Mouse (Mus musculus) limb, embryonic 12.5 days (tissue): ENCODE data around the gene Ctc1. TPM values are rescaled to one million over a fixed set of nuclear protein-coding genes. Genes with fewer than 3 reads are reported as not detected.

ENCODE experiments used
- ATAC-seq: fragments of 200-750 bp; cut with Nextera tagmentation; 2 replicates; pipeline ENCODE4 v1.8.0; 2017; ENCODE audit warnings: low read depth, moderate TSS enrichment; ENCODE audit not compliant: insufficient number of reproducible peaks, insufficient read depth, low FRiP score, low TSS enrichment
- H3K27ac ChIP-seq: fragments of 300-500 bp; sonication (generic); 2 replicates; pipeline ENCODE4 v1.5.1; 2016; ENCODE audit warnings: mild to moderate bottlenecking, moderate library complexity
- H3K27me3 ChIP-seq: fragments of 300-500 bp; sonication (generic); 2 replicates; pipeline ENCODE4 v1.6.1; 2016; ENCODE audit warnings: mild to moderate bottlenecking, moderate library complexity
- H3K36me3 ChIP-seq: fragments of 300-500 bp; sonication (generic); 2 replicates; pipeline ENCODE4 v1.6.1; 2016; ENCODE audit warnings: mild to moderate bottlenecking, moderate library complexity
- H3K4me1 ChIP-seq: fragments of 300-500 bp; sonication (generic); replicated peaks from 2 replicates; pipeline ENCODE4 v1.6.1; 2016
- H3K4me2 ChIP-seq: fragments of 300-500 bp; sonication (generic); 2 replicates; pipeline ENCODE4 v1.6.1; 2016; ENCODE audit warnings: mild to moderate bottlenecking, moderate library complexity
- H3K4me3 ChIP-seq: fragments of 300-500 bp; sonication (generic); replicated peaks from 2 replicates; pipeline ENCODE4 v1.5.1; 2016; ENCODE audit warnings: mild to moderate bottlenecking
- H3K9ac ChIP-seq: fragments of 300-500 bp; sonication (generic); replicated peaks from 2 replicates; pipeline ENCODE4 v1.6.1; 2016; ENCODE audit warnings: mild to moderate bottlenecking, moderate library complexity
- H3K9me3 ChIP-seq: fragments of 300-500 bp; sonication (generic); 2 replicates; pipeline ENCODE4 v1.6.1; 2016; ENCODE audit warnings: mild to moderate bottlenecking, moderate library complexity
- WGBS: fragments of 180-500 bp; shearing (Covaris S2); methylation state at CpG from one replicate; pipeline ENCODE4 v1.1.7; 2016; 5-methylcytosine and 5-hydroxymethylcytosine counted together
- polyA plus RNA-seq: library from polyadenylated mRNA; unstranded; fragments of >200 nt; fragmentation: Nextera tagmentation; extraction: Ambion mirVana; gene quantifications from 2 replicates; pipeline ENCODE4 v1.2.1, GENCODE M21; 2016

Gene Ctc1
- polyA plus RNA-seq, 1 experiment from 2014 or later: 70.5 TPM

DNA sequence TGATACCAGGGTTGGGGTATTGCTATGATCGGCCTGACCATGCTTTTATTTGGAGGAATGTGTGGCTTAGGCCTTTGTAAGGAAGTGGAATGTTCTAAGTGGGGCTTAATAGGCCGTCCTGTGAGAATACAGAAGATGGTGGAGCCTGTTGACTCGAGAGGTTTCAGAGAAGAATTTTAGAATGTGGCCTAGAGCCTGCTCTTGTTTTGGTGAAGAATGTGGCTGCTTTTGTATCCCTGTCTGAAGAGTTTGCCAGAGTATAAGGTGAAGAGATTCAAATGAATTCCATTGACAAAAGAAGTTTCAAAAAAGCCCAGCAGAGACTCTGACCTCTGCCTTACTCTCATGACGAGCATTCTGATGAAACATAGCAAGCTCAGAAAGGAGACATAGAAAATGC is 36.1 kb downstream of the Ctc1 start:
- no peak overlapping the region for H3K9ac ChIP-seq
- H3K4me3 ChIP-seq: no peak overlapping the region
- peaks cover 19% of the 10 kb centered on the region for H3K4me1 ChIP-seq
- no peaks in the 10 kb centered on the region for H3K9me3 ChIP-seq
- no peaks in the 10 kb centered on the region for H3K27me3 ChIP-seq
- H3K4me2 ChIP-seq: no peak overlapping the region
- no peak for ATAC-seq
- peaks cover 56% of the 10 kb centered on the region for H3K36me3 ChIP-seq
- no peak overlapping the region for H3K27ac ChIP-seq
- 94% methylated on average over 4 of the region's 4 CpGs for WGBS

DNA sequence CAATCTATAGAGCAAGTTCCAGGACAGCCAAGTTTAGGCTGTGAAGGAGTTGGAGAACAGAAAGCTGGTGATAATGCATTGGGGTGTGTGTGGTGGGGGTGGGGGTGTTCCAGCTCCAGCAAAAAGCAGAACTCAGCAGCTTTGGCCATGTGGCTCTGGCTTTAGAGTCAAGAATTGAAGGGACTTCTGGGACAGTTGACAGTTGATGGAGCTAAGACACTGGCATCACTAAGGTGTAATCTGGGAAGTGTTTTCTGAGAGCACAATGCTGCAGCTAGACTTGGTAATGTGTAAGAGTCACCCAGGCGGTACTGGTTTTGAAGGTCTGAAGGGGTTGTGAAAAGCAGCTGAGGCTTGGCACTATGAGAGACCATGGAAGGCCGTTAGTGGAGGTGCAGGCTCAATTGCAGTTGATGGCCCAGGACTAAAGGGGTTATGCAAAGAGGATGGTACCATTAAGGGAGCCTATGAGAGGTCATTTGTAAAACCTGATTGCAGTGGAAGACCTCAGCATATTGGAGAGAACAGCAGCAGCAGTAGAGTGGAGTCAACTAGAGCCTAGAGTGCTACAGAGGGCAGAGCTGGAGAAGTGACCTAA is 37.2 kb downstream of the Ctc1 start:
- H3K9me3 ChIP-seq: no peaks in the 10 kb centered on the region
- H3K4me2 ChIP-seq: no peak overlapping the region
- peaks cover 9% of the 10 kb centered on the region; the same call in 1 of the 2 replicates for H3K4me1 ChIP-seq
- no peak overlapping the region for H3K9ac ChIP-seq
- peaks cover 50% of the 10 kb centered on the region for H3K36me3 ChIP-seq
- no peak overlapping the region for H3K4me3 ChIP-seq
- no peaks in the 10 kb centered on the region for H3K27me3 ChIP-seq
- no peak for ATAC-seq
- H3K27ac ChIP-seq: no peak overlapping the region
- 72% methylated on average over 2 of the region's 2 CpGs for WGBS

DNA sequence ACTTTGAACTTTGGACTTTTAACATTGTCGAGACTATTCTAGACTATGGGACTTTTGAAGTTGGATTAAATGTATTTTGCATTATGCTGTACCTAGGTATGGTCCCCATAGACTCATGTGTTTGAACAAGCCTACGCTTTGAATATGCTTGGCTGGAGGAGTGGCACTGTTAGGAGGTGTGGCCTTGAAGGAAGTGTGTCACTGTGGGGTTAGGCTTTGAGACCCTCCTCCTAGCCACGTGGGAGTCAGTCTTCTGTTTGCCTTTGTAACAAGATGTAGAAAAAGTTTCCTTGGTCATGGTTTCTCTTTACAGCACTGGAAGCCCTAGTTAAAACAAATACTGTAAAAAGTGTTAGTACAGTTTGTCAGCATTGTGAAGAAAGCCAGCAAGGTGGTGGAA is 38.1 kb downstream of the Ctc1 start:
- H3K4me2 ChIP-seq: no peak overlapping the region
- peaks cover 41% of the 10 kb centered on the region for H3K36me3 ChIP-seq
- H3K27me3 ChIP-seq: no peaks in the 10 kb centered on the region
- WGBS: 76% methylated on average over 3 of the region's 3 CpGs
- no peak overlapping the region for H3K9ac ChIP-seq
- ATAC-seq: no peak
- no peaks in the 10 kb centered on the region for H3K9me3 ChIP-seq
- no peak overlapping the region for H3K27ac ChIP-seq
- H3K4me1 ChIP-seq: peaks cover 7% of the 10 kb centered on the region
- H3K4me3 ChIP-seq: no peak overlapping the region

DNA sequence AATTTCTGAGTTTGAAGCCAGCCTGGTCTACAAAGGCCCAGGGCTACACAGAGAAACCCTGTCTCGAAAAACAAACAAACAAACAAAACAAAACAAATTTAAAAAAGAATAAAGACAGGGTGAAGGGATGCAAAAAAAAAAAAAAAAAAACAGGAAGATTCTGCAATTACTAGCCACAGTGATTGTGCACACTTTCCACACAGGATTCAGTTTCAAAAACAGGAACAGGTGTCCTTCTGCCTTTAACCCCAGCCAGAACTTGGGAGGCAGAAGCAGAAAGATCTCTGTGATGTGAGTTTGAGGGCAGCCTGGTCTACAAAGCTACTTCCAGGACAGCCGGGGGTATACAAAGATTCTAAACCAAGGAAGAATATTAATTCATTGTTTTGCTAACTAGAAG is 42.6 kb downstream of the Ctc1 start:
- Histone ChIP-seq H3K9ac (peak overlapping the region; percentile 62; the same call in 1 of the 2 replicates), H3K36me3 (peaks cover 6% of the 10 kb centered on the region; the same call in 1 of the 2 replicates)

DNA sequence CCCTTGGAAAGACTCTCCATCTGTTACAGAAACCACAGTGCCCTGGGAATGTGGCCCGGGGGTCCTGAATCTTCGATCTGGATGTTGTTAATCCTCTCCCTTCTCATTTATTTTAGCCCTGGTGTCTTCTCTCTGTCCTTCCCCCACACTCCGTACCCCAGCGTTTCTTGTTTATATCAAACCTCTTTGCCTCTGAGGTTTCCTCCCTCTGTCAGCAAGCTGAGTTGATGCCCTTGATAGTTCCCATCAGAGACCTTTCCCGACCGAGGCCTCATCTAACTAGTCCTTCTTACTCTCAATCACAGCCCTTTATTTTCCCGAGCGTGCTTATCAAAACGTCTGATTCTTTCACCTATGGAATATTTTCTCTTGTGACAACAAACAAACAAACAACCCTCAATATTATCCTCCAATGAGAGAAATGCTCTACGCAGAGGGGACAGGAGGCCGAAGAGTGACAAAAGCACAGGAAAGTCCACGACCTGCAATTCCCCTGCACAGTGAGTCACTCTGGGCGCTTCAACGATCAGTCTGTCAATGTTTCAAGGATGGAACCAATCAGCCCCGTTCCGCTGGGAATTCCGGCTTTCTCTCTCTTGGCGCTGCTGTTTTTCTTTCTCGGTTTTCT is 43.1 kb downstream of the Ctc1 start:
- Histone ChIP-seq H3K36me3 (peaks cover 6% of the 10 kb centered on the region; the same call in 1 of the 2 replicates), H3K9me3 (no peaks in the 10 kb centered on the region), H3K27me3 (peaks cover 7% of the 10 kb centered on the region; the same call in 1 of the 2 replicates), H3K27ac (peak overlapping the region; percentile 81), H3K4me2 (peak overlapping the region; percentile 95), H3K4me3 (peak overlapping the region; percentile 90), H3K9ac (peak overlapping the region; percentile 62), H3K4me1 (peaks cover 23% of the 10 kb centered on the region)
- 3% methylated on average over 19 of the region's 19 CpGs for WGBS
- no peak; the same call in 1 of the 2 replicates for ATAC-seq

More for the DNA sequence above, 42.6 kb downstream of the Ctc1 start:
- no peaks in the 10 kb centered on the region for H3K9me3 ChIP-seq
- peak overlapping the region; percentile 95 for H3K4me2 ChIP-seq
- ATAC-seq: no peak
- peaks cover 23% of the 10 kb centered on the region for H3K4me1 ChIP-seq
- peak overlapping the region; percentile 90 for H3K4me3 ChIP-seq
- peaks cover 7% of the 10 kb centered on the region; the same call in 1 of the 2 replicates for H3K27me3 ChIP-seq
- no peak overlapping the region; the same call in 1 of the 2 replicates for H3K27ac ChIP-seq
- 76% methylated on average over 2 of the region's 2 CpGs for WGBS

DNA sequence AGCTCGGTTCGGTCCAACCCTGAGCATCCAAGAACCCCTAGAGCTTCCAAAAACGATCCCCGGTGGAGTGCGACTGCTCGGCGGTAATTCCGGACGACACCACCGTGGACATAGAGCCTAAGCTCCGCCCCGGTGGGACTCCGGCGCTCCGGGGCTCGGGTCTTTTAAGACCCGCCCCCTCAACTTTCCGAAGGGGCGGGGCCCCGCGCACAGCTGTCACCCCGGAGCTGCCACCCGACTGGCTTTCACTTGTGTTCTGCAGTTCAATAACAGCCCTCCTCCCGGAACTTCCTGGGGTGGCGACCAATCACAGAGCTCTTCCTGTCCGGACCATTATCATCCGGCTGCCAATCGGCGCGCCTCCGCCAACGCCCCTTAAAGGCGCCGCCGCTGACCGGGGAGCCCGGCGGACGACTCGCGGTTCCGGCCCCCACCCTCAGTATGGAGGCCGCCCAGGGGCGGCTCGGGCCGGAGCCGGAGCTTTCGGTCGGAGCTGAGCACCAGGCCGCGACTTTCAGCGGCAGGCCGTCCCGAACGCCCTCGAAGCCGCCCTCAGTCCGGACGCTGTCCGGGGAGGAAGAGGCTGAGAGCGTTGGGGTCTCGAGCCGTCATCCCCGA is 43.8 kb downstream of the Ctc1 start, which contains the start of gene Borcs6:
Borcs6 (plus strand) TSS at position 361 of the 618 bp plus-strand sequence.
- no peaks in the 10 kb centered on the region for H3K36me3 ChIP-seq
- H3K9ac ChIP-seq: peak within 1 kb of the TSS; percentile 77
- peak within 1 kb of the TSS; percentile 95 for H3K4me2 ChIP-seq
- peaks cover 7% of the 10 kb centered on the region; the same call in 1 of the 2 replicates for H3K27me3 ChIP-seq
- H3K4me3 ChIP-seq: peak within 1 kb of the TSS; percentile 90
- peak; percentile 92 for ATAC-seq
- no peaks in the 10 kb centered on the region for H3K9me3 ChIP-seq
- under 1% methylated on average over 64 of the region's 64 CpGs for WGBS
- peak within 1 kb of the TSS; percentile 83 for H3K27ac ChIP-seq
- peaks cover 23% of the 10 kb centered on the region for H3K4me1 ChIP-seq

DNA sequence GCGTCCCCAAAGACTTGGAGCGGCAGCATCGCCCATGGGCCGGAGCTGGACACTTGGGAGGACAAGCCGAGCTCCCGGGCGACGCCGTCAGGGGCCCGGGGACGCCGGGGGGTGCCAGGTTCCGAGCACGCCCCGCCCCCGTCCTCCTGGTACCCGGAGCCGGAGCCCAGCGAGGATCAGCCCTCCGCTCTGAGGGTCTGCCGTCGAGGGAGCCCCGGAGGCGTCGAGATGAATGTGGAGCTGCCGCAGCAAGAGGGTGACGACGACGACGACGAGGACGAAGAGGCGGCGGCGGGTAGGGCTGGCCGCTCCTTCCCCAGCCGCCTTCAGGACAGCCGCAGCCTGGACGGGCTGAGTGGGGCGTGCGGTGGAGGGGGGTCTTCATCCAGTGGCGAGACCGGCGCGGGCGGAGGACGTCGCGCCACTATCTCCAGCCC is 44.3 kb downstream of the Ctc1 start:
- ATAC-seq: peak; percentile 8; the same call in 1 of the 2 replicates
- WGBS: under 1% methylated on average over 45 of the region's 49 CpGs
- peaks cover 23% of the 10 kb centered on the region for H3K4me1 ChIP-seq
- peaks cover 7% of the 10 kb centered on the region; the same call in 1 of the 2 replicates for H3K27me3 ChIP-seq
- no peaks in the 10 kb centered on the region for H3K36me3 ChIP-seq
- H3K9ac ChIP-seq: peak overlapping the region; percentile 77
- no peaks in the 10 kb centered on the region for H3K9me3 ChIP-seq
- H3K27ac ChIP-seq: peak overlapping the region; percentile 83
- H3K4me3 ChIP-seq: peak overlapping the region; percentile 90
- peak overlapping the region; percentile 95 for H3K4me2 ChIP-seq

DNA sequence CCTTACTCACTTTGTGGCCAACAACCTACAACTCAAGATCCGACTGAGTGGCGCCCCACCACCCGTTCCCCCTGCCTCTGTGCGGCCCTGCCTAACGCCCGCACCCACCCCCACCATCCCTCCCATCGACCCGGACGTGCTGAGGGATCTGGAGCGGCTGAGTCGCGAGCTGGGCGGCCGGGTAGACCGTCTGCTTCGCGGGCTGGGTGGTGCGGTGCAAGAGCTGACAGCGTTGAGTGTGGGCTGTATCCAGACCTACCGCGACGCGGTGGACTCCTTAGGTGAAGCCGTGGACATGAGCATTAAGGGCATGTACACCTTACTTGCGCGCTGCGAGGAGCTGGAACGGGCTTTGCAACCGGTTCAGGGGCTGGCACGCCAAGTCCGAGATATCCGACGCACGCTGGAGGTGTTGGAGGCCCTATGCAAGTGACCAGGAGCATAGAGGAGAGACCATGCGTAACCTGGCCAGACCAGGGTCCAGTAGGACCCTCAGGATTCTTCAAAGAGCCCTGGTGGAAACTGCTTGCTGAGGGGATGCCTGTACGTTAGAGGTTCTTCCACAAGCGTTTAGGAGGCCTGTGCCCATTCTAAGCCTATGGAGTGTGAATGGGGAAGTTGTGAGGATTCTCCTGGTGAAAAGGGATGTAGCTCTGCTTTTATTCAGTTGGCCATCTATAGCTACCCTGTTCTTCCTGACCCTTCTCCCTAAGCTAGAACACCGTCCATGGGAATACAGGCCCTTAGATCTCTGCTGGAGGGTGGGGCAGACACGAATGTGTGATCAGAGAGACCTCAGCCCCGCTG is 44.9 kb downstream of the Ctc1 start:
- Histone ChIP-seq H3K4me1 (peaks cover 23% of the 10 kb centered on the region), H3K9ac (peak overlapping the region; percentile 77), H3K9me3 (no peaks in the 10 kb centered on the region), H3K4me2 (peak overlapping the region; percentile 95), H3K4me3 (peak overlapping the region; percentile 90), H3K36me3 (no peaks in the 10 kb centered on the region), H3K27me3 (peaks cover 7% of the 10 kb centered on the region; the same call in 1 of the 2 replicates), H3K27ac (peak overlapping the region; percentile 83)
- WGBS: under 1% methylated on average over 40 of the region's 40 CpGs
- ATAC-seq: no peak

DNA sequence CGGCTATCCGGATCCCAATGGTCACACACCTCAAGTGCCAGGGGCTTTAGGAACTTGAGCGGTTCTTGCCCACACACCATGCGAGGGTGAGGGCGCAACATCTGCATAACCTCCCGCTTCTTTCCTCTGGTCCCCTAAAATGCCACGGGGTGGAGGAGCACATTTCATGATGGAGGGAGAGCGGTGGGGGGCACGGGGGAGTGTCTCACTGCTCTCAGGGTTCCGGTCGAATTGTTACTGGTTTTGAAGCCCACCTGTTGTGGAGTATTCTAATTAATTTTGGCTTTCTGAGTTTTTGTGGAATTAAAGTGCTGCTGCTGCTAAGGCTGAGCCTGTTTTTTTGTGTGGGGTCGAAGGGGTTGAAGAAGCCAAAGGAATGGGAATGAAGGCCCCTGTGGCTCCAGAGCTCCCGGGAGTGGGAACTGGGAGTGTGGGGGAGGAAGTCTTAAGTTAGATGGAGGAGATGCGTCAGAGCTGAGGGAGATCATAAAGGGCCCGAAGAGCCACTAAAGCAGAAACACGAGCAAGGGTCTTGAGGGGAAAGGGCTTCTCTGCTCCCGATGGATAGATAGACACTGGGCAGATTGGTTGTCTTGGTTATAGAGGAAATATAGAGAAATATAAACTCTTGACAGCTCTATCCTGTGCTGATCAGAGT is 45.7 kb downstream of the Ctc1 start:
- no peaks in the 10 kb centered on the region for H3K9me3 ChIP-seq
- H3K4me1 ChIP-seq: peaks cover 29% of the 10 kb centered on the region
- no peak for ATAC-seq
- peak overlapping the region; percentile 90 for H3K4me3 ChIP-seq
- peak overlapping the region; percentile 77 for H3K9ac ChIP-seq
- H3K27ac ChIP-seq: no peak overlapping the region
- H3K4me2 ChIP-seq: peak overlapping the region; percentile 95
- 8% methylated on average over 17 of the region's 17 CpGs for WGBS
- peaks cover 11% of the 10 kb centered on the region for H3K27me3 ChIP-seq
- no peaks in the 10 kb centered on the region for H3K36me3 ChIP-seq

DNA sequence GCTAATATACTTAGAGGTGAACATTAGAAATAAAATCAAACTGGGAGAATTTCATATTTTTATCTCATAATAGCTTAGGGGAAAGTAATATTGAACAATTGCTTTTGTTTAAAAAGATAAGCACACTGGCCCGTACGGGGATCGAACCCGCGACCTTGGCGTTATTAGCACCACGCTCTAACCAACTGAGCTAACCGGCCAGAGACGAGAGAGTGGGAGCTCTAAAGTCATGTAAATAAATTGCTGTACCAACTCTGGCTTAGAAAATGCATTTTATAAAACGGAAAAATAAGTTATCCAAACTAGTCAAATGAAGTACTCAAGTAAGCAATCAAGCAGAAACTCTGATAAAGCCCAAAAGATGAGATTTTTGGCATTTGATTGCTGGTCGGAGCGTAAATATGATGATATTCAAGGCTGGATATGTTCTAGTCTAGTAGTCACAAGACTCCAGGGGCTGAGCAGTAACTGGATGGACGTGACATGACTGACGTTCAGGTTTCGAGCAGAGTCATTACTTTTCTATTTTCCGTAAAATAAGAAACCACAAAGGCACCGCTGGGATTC is 46.6 kb downstream of the Ctc1 start:
- Histone ChIP-seq H3K27me3 (peaks cover 11% of the 10 kb centered on the region), H3K36me3 (no peaks in the 10 kb centered on the region), H3K9me3 (no peaks in the 10 kb centered on the region), H3K4me1 (peaks cover 32% of the 10 kb centered on the region), H3K9ac (no peak overlapping the region), H3K27ac (0 out of 2 replicates have a peak overlapping the region, but pooled peaks have one; percentile 25), H3K4me2 (peak overlapping the region; percentile 95), H3K4me3 (peak overlapping the region; percentile 70)
- 1% methylated on average over 17 of the region's 17 CpGs for WGBS
- no peak for ATAC-seq
